Mouse (Mus musculus) embryonic facial prominence, embryonic 10.5 days (tissue): ENCODE measurements at regions not wholly inside any gene's neighbourhood (a gene's known extent, or its start where the extent isn't known, plus 50 kb on each side); places are given as distances from the start of the nearest gene placed in this dataset.

Experiments
- DNase-seq: peaks from one replicate; pipeline ENCODE4 v3.0.0-alpha.2; 2017; ENCODE audit warnings: low spot score
- H3K27ac ChIP-seq: fragments of 300-500 bp; sonication (generic); replicated peaks from 2 replicates; pipeline ENCODE4 v1.5.1; 2016; ENCODE audit warnings: mild to moderate bottlenecking
- H3K27me3 ChIP-seq: fragments of 300-500 bp; sonication (generic); replicated peaks from 2 replicates; pipeline ENCODE4 v1.6.1; 2016; ENCODE audit warnings: low read depth, mild to moderate bottlenecking; ENCODE audit not compliant: poor library complexity, severe bottlenecking
- H3K36me3 ChIP-seq: fragments of 300-500 bp; sonication (generic); replicated peaks from 2 replicates; pipeline ENCODE4 v1.6.1; 2016; ENCODE audit warnings: mild to moderate bottlenecking, moderate library complexity
- H3K4me1 ChIP-seq: fragments of 300-500 bp; sonication (generic); 2 replicates; pipeline ENCODE4 v1.6.1; 2016
- H3K4me3 ChIP-seq: fragments of 300-500 bp; sonication (generic); 2 replicates; pipeline ENCODE4 v1.5.1; 2016; ENCODE audit warnings: mild to moderate bottlenecking, moderate library complexity
- H3K9me3 ChIP-seq: fragments of 300-500 bp; sonication (generic); 2 replicates; pipeline ENCODE4 v1.6.1; 2016; ENCODE audit warnings: mild to moderate bottlenecking
- WGBS: fragments of 180-500 bp; shearing (Covaris S2); methylation state at CpG from one replicate; pipeline ENCODE4 v1.1.7; 2016; 5-methylcytosine and 5-hydroxymethylcytosine counted together

GRCm38 (mm10) chr2:160048286-160048685, 285.7 kb downstream of the Gm826 start:
- no peak overlapping the region for H3K27ac ChIP-seq
- no peaks in the 10 kb centered on the region for H3K9me3 ChIP-seq
- H3K4me1 ChIP-seq, result peaks cover 7% of the 10 kb centered on the region
- no peak for DNase-seq
- no peaks in the 10 kb centered on the region for H3K36me3 ChIP-seq
- H3K4me3 ChIP-seq, result no peak overlapping the region
- 91% methylated on average over 9 of the region's 9 CpGs for whole genome bisulfite sequencing
- H3K27me3 ChIP-seq, result no peaks in the 10 kb centered on the region

GRCm38 (mm10) chr2:160046881-160047543, 286.9 kb downstream of the Gm826 start:
- Histone ChIP-seq H3K27ac (no peak overlapping the region), H3K27me3 (no peaks in the 10 kb centered on the region), H3K4me3 (no peak overlapping the region), H3K36me3 (no peaks in the 10 kb centered on the region), H3K9me3 (no peaks in the 10 kb centered on the region), H3K4me1 (peaks cover 7% of the 10 kb centered on the region)
- WGBS, result 37% methylated on average over 7 of the region's 7 CpGs
- DNase-seq, result peak; percentile 28

DNA sequence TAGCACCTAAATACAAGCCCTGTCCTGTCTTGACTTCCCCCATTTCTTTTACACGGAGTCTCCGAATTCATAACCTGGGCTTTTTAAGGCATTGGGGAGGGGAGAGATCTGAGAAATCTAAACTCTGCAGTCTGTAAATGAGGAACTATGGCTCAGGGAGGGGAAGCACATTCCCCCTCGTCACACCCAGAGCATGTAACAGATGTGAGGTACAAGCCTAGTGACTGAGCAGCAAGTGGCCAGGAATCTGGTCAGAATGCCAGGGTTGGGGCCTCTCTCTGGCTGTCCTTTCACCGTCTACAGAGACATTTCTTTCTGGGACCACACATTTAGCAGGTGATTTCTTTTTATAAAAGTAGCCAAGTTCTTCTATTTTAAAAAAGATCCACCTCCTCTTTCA, 289.4 kb downstream of the Gm826 start:
- peaks cover 7% of the 10 kb centered on the region for H3K4me1 ChIP-seq
- H3K36me3 ChIP-seq, result no peaks in the 10 kb centered on the region
- WGBS, result 79% methylated on average over 4 of the region's 4 CpGs
- no peak for DNase-seq
- H3K27ac ChIP-seq, result no peak overlapping the region
- no peak overlapping the region for H3K4me3 ChIP-seq
- H3K9me3 ChIP-seq, result no peaks in the 10 kb centered on the region
- no peaks in the 10 kb centered on the region for H3K27me3 ChIP-seq

DNA sequence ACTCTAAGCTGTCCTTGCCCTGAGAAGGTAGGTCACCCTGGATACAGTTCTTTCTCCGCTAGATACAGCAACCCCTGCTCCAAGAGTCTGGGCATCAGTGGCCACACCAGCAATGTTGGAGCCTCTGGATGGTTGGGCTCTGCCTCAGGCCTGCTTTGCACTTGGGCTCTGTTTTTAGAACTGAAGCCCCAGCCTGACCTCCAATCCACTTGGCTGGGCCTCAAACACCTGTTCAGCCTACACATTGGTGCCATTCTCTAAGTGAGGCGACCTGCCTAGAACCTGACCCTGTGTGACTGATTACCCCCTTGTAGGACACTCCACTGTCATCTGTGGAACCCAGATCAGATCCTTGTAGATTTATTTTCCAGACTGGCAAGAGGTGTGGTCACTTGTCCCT, 289.8 kb downstream of the Gm826 start:
- peaks cover 7% of the 10 kb centered on the region for H3K4me1 ChIP-seq
- no peak overlapping the region for H3K27ac ChIP-seq
- no peaks in the 10 kb centered on the region for H3K36me3 ChIP-seq
- H3K27me3 ChIP-seq, result no peaks in the 10 kb centered on the region
- DNase-seq, result no peak
- no peak overlapping the region for H3K4me3 ChIP-seq
- H3K9me3 ChIP-seq, result no peaks in the 10 kb centered on the region
- WGBS, result 85% methylated on average over 2 of the region's 2 CpGs

DNA sequence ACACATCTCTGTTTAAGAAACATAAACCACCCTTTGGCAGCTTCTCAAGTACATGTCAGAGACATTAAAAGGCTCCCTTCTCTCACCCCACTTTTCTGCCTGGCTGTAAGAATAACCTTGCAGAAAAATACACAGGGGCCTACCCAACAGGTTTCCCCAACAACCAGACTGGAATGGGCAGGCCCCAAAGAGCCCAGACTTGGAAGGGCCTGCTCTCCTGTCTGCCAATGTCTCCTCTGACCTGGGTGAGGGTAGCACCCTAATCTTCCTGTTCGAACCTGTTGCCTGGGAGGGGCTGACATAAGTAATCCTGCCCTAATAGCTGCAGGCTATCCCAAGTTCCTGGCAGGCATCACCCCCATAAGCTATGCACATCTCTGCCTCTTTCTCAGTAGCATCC, 304.5 kb downstream of the Gm826 start:
- no peaks in the 10 kb centered on the region for H3K27me3 ChIP-seq
- H3K36me3 ChIP-seq, result no peaks in the 10 kb centered on the region
- H3K9me3 ChIP-seq, result no peaks in the 10 kb centered on the region
- no peaks in the 10 kb centered on the region for H3K4me1 ChIP-seq
- no peak overlapping the region for H3K4me3 ChIP-seq
- DNase-seq, result no peak
- 74% methylated on average over 1 of the region's 1 CpGs for WGBS
- no peak overlapping the region for H3K27ac ChIP-seq

GRCm38 (mm10) chr2:160028459-160028858, 305.5 kb downstream of the Gm826 start:
- H3K27me3 ChIP-seq, result no peaks in the 10 kb centered on the region
- DNase-seq, result no peak
- H3K9me3 ChIP-seq, result no peaks in the 10 kb centered on the region
- no peak overlapping the region for H3K27ac ChIP-seq
- H3K4me3 ChIP-seq, result no peak overlapping the region
- H3K4me1 ChIP-seq, result no peaks in the 10 kb centered on the region
- 91% methylated on average over 2 of the region's 2 CpGs for WGBS
- H3K36me3 ChIP-seq, result no peaks in the 10 kb centered on the region

- no peak for DNase-seq
Observed at GRCm38 (mm10) chr2:160025911-160026310, 308.1 kb downstream of the Gm826 start.

DNA sequence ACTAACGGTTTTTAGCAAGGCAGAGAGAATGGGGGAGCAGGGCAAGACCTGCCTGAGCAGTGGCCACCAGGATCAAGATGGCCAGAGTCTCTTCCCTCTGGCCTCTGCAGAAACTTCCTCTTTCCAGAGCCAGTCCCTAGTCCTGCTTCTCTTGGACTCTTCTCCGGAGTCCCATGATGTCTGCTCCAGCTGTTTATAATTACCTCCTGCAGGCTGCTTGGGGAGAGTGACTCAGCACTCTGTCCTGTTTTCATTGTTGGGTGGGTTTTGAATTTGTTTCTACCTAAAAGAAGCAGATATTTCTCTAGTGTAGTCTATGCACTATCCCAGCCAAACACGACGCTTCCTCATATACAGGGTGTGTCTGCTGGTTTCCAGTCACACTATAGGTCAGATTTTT, 312.4 kb downstream of the Gm826 start:
- no peak overlapping the region for H3K4me3 ChIP-seq
- no peaks in the 10 kb centered on the region for H3K9me3 ChIP-seq
- H3K4me1 ChIP-seq, result peaks cover 16% of the 10 kb centered on the region
- DNase-seq, result peak; percentile 24
- no peak overlapping the region for H3K27ac ChIP-seq
- WGBS, result 57% methylated on average over 4 of the region's 4 CpGs
- H3K27me3 ChIP-seq, result no peaks in the 10 kb centered on the region
- H3K36me3 ChIP-seq, result no peaks in the 10 kb centered on the region

More at GRCm38 (mm10) chr2:160025911-160026310, 308.1 kb downstream of the Gm826 start:
- Histone ChIP-seq H3K27me3 (no peaks in the 10 kb centered on the region), H3K9me3 (no peaks in the 10 kb centered on the region), H3K27ac (no peak overlapping the region), H3K4me3 (no peak overlapping the region), H3K4me1 (peaks cover 9% of the 10 kb centered on the region), H3K36me3 (no peaks in the 10 kb centered on the region)
- 88% methylated on average over 3 of the region's 3 CpGs for WGBS

DNA sequence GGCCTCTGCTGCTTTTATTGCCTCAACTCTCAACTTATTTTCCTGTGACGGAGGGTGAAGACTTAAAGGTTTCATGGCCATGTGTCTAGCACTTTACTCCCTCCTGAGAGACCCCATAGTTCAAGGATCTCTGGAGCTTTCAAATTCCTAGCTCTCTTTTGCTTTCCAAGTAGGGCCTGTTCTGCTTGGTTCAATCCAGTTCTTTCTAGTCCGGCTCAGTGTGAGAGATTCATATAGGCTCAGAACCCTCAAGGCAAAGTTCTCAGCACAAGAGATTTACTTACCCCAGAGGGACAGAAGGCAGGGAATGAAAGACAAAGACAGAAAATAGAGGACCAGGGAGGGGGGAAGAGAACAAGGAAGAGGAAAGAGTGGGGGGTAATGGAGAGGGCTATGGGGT, 313.1 kb downstream of the Gm826 start:
- Histone ChIP-seq H3K36me3 (no peaks in the 10 kb centered on the region), H3K27ac (no peak overlapping the region), H3K4me1 (peaks cover 16% of the 10 kb centered on the region), H3K27me3 (no peaks in the 10 kb centered on the region), H3K4me3 (no peak overlapping the region), H3K9me3 (no peaks in the 10 kb centered on the region)
- WGBS, result 85% methylated on average over 2 of the region's 2 CpGs
- DNase-seq, result no peak

DNA sequence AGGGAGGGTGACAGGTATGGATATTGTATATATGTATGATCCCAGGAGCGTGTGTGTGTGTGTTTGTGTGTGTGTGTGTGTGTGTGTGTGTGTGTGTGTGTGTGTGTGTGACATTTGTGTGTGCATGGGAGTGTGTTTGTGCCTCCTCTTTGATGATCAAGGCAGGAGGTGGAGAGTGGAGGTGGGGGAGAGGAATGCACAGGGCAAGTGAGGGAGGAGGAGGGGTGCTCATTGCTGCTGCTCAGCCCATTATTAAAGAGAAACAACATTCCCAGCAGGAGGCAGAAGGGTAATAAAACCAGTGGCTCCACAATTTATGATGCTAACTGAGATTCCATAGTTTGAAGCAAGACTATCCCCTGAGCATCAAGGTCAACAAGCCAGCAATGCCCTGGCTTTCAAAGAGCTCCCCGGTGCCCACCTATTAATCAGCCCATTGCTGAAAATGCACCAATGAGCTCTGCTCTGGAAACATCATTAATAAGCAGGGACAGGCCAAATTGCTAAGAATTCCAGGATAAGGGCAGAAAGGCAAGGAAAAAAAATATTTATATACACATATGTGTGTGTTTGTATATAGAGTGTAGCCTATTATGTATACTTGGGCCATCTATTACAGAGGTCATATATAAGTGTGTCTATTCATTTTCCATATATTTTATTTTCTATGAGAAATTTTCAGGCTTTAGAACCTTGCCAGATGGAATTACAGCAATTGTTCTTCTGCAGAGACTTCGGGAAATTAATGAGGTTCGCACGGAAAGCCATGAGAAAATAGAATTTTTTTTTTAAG, 316.7 kb downstream of the Gm826 start:
- Histone ChIP-seq H3K27ac (no peak overlapping the region), H3K27me3 (no peaks in the 10 kb centered on the region), H3K9me3 (no peaks in the 10 kb centered on the region), H3K36me3 (no peaks in the 10 kb centered on the region), H3K4me1 (peaks cover 16% of the 10 kb centered on the region), H3K4me3 (no peak overlapping the region)
- DNase-seq, result no peak
- 80% methylated on average over 5 of the region's 5 CpGs for WGBS

- no peak for DNase-seq
- no peaks in the 10 kb centered on the region for H3K36me3 ChIP-seq
- no peak overlapping the region for H3K4me3 ChIP-seq
- no peak overlapping the region for H3K27ac ChIP-seq
- 89% methylated on average over 6 of the region's 6 CpGs for WGBS
- no peaks in the 10 kb centered on the region for H3K27me3 ChIP-seq
- H3K4me1 ChIP-seq, result no peaks in the 10 kb centered on the region
- H3K9me3 ChIP-seq, result no peaks in the 10 kb centered on the region
Observed at GRCm38 (mm10) chr2:160011421-160011820, 322.5 kb downstream of the Gm826 start.

- 62% methylated on average over 3 of the region's 3 CpGs for WGBS
- DNase-seq, result no peak
- H3K27me3 ChIP-seq, result no peaks in the 10 kb centered on the region
- no peaks in the 10 kb centered on the region for H3K9me3 ChIP-seq
- H3K27ac ChIP-seq, result no peak overlapping the region
- no peaks in the 10 kb centered on the region for H3K36me3 ChIP-seq
- 0 out of 2 replicates have a peak, but pooled peaks cover 5% of the 10 kb centered on the region for H3K4me1 ChIP-seq
- no peak overlapping the region for H3K4me3 ChIP-seq
Observed at GRCm38 (mm10) chr2:160002695-160003094, 331.3 kb downstream of the Gm826 start.

DNA sequence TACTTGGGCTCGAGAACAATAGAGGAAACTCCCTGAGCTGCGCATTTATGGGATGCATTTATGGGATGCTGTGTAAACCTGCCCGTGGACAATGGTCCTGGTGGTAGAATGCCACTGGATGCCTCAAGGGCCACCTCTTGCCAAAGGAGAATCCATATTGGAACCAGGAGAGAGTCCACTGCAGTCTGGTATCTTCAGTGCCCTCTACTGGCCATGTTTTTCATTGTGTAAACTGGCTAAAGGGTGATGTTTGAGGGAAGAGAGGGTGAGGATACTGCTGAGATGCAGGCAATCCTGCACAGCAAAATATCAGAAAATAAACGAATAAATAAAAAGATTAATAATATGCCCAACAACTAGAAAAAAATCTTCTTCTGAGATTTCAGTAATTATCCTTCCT, 333.5 kb downstream of the Gm826 start:
- Histone ChIP-seq H3K27me3 (no peaks in the 10 kb centered on the region), H3K36me3 (no peaks in the 10 kb centered on the region), H3K9me3 (no peaks in the 10 kb centered on the region), H3K4me1 (0 out of 2 replicates have a peak, but pooled peaks cover 5% of the 10 kb centered on the region), H3K27ac (no peak overlapping the region), H3K4me3 (no peak overlapping the region)
- 68% methylated on average over 4 of the region's 4 CpGs for WGBS
- peak; percentile 26 for DNase-seq
